Mouse (Mus musculus): ENCODE data around the gene Dpp8. TPM values are rescaled to one million over a fixed set of nuclear protein-coding genes. Genes with fewer than 3 reads are reported as not detected.
A peak's percentile ranks its signal among the peaks of the same experiment; 100 is the strongest.
"Not testable (repeated sequence)": the region's sequence is repeated elsewhere in the genome, so short reads cannot be mapped to it uniquely, and the experiment has no call there.

The Dpp8 gene
- 94.5 to 146 TPM (median 99.4 TPM) in 3 replicates for total RNA-seq (2017)

GRCm38 (mm10) chr9:65032269-65033108 is at the start of gene Dpp8:
Dpp8 (plus strand) TSS chr9:65032414.
- ATAC-seq (replicated peaks; ENCODE audit: insufficient number of reproducible peaks, low FRiP score, low TSS enrichment, poor library complexity, severe bottlenecking), result peak; percentile 93

DNA sequence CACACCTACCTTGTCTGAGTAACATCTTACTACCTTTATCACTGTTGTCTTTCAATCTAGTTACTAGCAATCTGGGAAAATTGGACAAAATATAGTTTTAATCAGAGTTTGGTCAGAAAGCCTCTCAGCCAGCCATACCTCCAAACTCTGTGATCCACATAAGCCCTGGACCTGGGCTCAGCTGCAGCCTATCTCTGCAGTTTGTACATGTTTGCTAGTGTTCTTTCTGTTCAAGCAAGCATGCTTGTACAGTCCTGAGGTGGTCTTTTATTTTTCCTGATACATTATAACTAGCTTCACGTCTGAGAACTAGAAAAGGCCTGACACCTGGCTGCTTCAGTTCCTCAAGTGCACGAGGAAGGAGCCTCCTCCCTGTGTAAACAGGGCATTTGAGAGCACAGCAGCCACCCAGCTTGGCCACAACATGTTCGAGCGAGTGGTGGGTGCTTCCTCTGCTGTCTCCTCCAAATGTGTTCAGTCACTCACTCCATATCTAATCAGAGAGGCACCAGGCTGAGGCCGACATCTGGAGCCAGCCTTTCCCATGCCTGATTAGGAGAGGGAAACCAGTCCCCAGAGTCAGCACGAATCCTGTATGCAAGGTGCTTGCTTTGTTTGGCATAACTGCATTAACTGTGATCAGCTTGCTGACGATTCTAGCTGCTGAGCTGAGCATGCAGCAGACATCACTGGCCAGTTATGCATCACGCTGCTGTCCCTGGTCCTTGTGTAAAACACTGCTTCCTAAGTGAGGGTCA is 47.0 kb upstream of the Dpp8 start:
- ATAC-seq (replicated peaks; ENCODE audit: insufficient number of reproducible peaks, low FRiP score, low TSS enrichment, poor library complexity, severe bottlenecking), result no peak

DNA sequence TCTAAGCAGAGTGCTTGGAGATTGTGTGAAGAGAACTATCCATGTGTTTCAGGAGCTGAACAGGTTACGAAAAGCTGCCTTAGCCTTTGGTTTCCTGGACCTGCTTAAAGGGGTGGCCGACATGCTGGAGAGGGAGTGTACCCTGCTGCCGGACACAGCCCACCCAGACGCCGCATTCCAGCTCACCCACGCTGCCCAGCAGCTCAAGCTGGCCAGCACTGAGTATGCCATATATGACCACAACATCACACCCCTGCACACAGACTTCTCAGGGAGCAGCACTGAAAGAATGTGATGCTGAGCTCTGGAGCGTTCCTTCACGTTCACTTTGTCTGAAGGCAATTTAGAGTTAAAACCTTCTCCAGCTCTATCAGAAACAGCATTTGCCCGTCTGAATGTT is 46.4 kb upstream of the Dpp8 start:
- no peak for ATAC-seq (replicated peaks; ENCODE audit: insufficient number of reproducible peaks, low FRiP score, low TSS enrichment, poor library complexity, severe bottlenecking)

DNA sequence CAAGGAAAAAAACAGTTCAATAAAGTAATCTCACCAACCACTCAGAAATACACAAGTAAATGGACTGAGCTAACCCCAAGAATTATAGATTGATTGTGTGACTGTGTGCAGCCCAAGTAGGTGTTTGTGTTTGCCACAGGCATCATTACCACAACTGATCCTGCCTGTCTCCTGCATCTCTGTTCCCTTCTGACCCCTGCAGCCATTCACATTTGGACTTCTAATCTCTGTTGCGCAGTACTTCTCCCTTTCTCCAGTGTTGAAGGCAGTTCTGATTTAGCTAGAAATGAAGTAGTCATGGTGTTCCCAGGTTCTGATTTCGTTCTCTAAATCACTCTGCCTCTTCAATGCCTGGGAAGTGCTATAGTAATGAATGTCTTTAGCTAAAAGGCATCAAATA is 44.6 kb upstream of the Dpp8 start:
- no peak for ATAC-seq (replicated peaks; ENCODE audit: insufficient number of reproducible peaks, low FRiP score, low TSS enrichment, poor library complexity, severe bottlenecking)

- no peak for ATAC-seq (replicated peaks; ENCODE audit: insufficient number of reproducible peaks, low FRiP score, low TSS enrichment, poor library complexity, severe bottlenecking)
These were observed 43.8 kb upstream of the Dpp8 start for GRCm38 (mm10) chr9:64988443-64988842.

DNA sequence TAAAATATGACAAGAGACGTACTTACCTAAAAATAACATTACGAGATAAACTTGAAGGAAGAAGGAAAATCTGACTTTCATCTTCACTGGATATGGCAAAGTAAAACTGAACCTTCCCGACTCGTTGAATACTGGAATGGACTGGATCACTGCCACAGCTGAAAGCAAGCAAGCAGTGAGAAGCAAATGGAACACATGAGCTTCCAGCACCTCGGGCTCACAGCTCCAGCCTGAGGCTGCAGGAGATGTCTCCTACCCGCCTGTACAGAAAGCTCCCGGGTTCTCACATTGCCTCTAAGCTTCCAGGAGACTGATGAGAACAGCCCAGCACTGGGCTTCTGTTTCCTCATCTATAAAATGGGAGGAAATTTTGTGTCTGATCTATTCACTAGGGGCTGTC is 41.9 kb upstream of the Dpp8 start:
- ATAC-seq (replicated peaks; ENCODE audit: insufficient number of reproducible peaks, low FRiP score, low TSS enrichment, poor library complexity, severe bottlenecking), result no peak

DNA sequence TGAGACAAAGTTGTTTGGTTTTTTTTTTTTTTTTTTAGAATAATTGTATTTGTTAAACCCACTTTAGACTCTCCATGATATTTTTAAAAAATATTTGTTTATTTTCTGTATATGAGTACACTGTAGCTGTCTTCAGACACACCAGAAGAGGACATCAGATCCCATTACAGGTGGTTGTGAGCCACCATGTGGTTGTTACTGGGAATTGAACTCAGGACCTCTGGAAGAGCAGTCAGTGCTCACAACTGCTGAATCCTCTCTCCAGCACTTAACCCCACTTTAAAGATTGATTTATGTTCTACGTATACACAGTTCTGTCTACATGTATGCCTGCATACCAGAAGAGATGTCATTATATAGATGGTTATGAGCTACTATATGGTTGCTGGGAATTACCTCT is 36.8 kb upstream of the Dpp8 start:
- not testable (repeated sequence) for ATAC-seq (replicated peaks; ENCODE audit: insufficient number of reproducible peaks, low FRiP score, low TSS enrichment, poor library complexity, severe bottlenecking)

DNA sequence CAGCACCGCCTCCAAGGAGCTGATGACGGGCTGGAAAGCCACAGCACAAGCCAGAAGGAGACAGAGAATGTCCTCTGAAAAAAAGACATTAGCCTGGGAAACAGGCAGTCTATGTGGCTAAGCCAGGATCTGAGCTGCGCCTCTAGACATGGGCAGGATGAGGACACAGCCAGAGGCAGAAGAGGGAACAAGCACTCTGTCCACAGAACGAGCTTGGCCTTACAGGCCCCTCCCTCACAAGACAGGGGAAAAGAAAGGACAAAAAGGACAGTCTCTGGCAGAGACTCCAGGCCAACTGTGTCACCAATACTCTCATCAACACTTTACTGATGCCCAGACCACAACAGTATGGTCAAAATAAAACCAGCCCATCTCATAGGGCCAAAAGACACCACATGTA is 30.7 kb upstream of the Dpp8 start:
- ATAC-seq (replicated peaks; ENCODE audit: insufficient number of reproducible peaks, low FRiP score, low TSS enrichment, poor library complexity, severe bottlenecking), result no peak

- no peak for ATAC-seq (replicated peaks; ENCODE audit: insufficient number of reproducible peaks, low FRiP score, low TSS enrichment, poor library complexity, severe bottlenecking)
These were observed 26.5 kb upstream of the Dpp8 start for GRCm38 (mm10) chr9:65005737-65006136.

GRCm38 (mm10) chr9:65010632-65011031 is 21.6 kb upstream of the Dpp8 start:
- ATAC-seq (replicated peaks; ENCODE audit: insufficient number of reproducible peaks, low FRiP score, low TSS enrichment, poor library complexity, severe bottlenecking), result peak; percentile 31; the same call in 1 of the 2 replicates

DNA sequence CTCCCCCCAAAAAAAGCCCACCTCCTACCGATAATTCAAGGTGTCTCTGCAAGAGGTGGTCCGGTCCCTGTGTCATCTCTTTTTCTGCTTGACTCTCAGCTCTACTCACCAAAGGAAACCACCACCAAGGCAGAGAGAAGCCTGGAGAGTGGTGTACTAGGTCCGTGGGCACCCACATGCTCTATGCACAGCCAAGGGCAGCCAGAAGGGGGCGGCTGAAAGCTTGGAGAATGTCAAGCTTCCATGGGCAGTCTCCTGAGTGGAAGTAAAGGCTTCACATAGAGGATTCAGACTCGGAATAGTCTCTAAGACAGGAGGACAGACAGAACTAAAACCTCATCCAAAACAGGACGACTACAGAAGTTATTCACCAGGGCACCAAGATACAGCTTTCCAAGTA is 20.9 kb upstream of the Dpp8 start:
- no peak for ATAC-seq (replicated peaks; ENCODE audit: insufficient number of reproducible peaks, low FRiP score, low TSS enrichment, poor library complexity, severe bottlenecking)

DNA sequence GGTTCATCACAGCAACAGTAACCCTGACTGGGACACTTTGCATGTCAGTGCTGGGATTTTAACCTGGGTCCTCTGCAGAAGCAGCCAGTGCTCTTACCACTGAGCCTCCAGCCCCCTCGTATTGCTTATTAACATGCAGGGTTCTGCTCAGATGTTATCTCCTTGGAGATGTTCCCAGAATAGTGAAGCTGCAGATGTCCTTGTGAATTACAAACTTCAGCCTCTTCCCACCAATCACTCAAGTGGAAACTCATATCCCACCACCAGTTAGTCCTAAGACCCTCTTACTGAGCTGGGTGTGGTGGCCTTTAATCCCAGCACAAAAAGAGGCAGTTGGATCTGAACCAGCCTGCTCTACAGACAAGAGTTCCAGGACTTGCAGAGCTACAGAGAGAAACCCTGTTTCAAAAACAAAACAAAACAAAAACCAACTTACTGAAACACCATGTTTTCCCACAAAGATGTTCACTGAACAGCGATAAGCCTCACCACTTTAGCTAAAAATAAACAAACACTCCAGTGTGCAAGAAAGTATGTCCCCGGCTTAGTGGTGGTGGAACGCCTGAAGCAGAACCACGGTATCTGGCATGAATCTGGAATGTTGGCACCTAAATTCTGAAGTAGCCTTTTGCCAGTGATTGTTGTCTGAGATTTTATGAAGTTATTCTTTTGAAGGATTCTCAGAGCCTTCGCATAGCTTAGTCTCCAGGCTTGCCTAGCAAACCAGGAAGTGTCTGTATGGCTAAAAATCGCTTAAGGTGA is 16.6 kb upstream of the Dpp8 start:
- no peak for ATAC-seq (replicated peaks; ENCODE audit: insufficient number of reproducible peaks, low FRiP score, low TSS enrichment, poor library complexity, severe bottlenecking)

DNA sequence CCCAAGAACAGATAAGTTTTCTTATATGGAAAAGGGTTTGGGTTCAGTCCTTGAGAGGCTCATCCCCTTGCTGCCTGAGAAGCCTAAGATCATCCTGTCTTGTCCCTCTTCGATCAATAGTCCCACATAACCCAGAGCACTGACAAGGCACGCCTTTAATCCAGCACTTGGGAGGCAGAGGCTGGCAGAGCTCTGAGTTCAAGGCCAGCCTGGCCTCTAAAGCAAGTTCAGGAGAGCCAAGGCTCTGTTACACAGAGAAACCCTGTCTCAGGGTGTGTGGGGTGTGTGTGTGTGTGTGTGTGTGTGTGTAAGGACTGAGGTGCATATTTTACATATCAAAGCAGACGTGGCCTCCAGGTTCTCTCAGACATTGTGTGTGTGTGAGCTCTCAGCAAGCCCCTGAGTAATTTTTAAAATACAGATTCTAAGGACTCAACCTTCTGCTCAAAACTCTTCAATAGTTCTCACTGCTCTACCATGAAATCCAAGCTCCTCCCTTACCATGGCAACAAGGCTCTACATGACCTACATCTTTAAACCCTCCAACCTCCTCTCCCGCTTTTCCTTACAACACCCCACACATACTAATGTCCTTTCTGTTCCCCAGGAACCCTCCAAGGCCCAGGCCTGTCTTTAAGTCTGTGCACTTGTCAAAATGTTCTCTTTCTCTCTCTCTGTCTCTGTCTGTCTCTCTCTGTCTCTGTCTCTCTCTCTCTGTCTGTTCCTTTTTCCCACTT is 15.8 kb upstream of the Dpp8 start:
- no peak for ATAC-seq (replicated peaks; ENCODE audit: insufficient number of reproducible peaks, low FRiP score, low TSS enrichment, poor library complexity, severe bottlenecking)

DNA sequence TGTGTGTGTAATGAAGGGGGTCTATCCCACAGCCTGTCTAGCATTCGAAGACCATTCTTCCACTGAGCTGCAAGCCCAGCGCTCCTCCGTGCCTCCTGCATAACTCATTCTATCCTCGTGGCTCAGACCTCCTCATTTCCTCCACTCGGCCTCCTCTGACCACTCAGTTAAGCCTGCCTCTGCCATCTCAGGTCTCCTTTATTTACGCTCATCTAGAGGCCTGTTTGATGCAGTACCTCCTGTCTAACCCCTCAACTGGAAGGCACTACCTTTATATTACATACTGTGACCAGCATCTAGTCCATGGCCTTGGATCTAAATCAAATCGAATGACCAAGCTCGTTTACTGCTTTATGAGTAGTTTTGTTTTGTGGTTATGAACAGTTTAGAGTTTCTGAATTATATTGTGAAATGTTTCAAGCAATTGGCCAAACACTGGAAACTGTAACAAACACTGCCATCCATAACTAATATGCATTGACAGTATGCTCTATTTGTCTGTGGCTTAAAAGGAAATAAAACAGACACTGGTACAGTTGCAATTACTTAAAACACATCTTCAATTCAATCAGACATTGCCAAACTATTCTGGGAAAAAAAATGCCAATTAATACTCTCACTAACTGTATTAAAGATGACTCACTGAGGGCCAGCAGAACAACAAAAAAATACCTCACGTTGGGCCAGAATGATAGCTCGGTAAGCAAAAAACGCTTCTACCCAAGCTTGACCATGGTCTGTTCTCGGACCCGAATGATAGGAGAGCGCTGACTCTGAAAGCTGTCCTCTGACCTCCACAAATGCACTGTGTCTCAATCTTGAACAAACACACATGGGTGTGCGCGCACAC is 15.0 kb upstream of the Dpp8 start:
- no peak for ATAC-seq (replicated peaks; ENCODE audit: insufficient number of reproducible peaks, low FRiP score, low TSS enrichment, poor library complexity, severe bottlenecking)

- ATAC-seq (replicated peaks; ENCODE audit: insufficient number of reproducible peaks, low FRiP score, low TSS enrichment, poor library complexity, severe bottlenecking), result no peak
These were observed 14.3 kb upstream of the Dpp8 start for GRCm38 (mm10) chr9:65017896-65018295.

DNA sequence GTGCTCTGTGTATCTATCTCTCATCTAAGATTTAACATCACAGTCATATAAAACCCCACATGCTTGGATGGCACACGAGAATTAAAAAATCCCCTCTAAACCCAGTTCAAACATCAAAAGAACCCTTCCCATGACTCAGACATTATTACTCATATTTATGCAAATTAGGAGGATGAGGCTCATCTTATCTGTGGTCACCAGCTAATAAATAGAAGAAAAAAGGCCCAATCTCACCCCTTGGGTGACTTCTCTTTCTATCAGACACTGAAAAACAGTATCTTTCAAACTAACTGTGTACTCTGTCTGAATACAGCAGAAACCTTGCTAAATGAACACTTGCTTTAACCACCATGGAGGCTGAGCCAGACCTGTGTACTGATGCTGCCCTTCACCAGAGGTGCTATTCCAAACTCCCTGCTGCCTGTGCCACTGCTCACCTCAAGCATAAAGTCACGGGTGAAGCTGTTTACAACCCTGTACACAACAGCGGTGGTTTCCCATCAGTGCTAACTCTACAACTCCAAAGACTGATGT is 13.6 kb upstream of the Dpp8 start:
- ATAC-seq (replicated peaks; ENCODE audit: insufficient number of reproducible peaks, low FRiP score, low TSS enrichment, poor library complexity, severe bottlenecking), result no peak

DNA sequence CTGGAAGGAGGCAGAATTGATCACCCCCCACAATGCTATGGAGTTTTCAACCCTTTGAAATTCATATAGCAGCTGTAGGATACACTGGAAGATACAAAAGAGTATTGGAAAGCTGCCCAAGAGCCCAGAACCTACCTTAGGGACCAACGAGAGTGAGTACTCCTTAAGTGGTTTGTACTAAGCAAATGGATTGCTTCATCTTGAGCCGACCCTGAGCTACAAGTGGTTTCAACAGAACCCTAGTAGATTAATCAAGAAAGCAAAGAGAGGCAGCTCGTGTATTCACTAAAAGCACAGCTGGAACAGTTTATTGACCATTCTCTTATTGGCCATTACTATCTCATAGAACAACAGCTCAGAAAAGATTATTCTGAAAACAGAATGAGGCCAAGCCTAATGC is 13.1 kb upstream of the Dpp8 start:
- ATAC-seq (replicated peaks; ENCODE audit: insufficient number of reproducible peaks, low FRiP score, low TSS enrichment, poor library complexity, severe bottlenecking), result no peak

DNA sequence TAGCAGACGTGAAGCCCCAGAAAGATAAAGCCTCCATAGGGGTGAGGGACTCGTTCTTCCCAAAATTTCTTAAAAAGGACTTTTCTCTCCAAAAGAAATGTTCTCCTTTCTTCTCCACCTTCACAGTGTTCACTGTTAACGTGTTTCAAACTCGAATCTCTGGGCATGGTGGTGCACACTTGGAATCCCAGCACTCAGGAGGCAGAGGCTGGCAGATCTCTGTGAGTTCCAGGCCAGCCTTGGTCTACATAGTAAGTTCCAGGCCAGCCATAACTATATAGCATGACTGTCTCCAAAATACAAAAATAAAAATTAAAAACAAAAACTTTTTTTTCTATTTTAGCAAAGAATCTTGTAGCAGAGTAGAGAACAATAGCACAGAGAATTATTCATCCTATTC is 12.1 kb upstream of the Dpp8 start:
- no peak for ATAC-seq (replicated peaks; ENCODE audit: insufficient number of reproducible peaks, low FRiP score, low TSS enrichment, poor library complexity, severe bottlenecking)
